ENCODE assay signal across 10 mouse cellular contexts in genomic region chr14:31464176-31464575, GRCm38 (mm10). TPM values are rescaled to one million over a fixed set of nuclear protein-coding genes. Genes with fewer than 3 reads are reported as not detected.
DNase-seq lines count a peak whose midpoint lies in the region; ATAC-seq and TF ChIP-seq lines count a peak whose summit lies in the region.
"Had no signal": no experiment of that assay in that cellular context is flagged by ENCODE, and none has a peak within 500 bp of the region (broad histone marks: within the 10 kb centered on the region; RNA-seq: fewer than 3 reads in every experiment).

No protein-coding gene starts in this region.

- WGBS in lung, postnatal 0 days = 57% methylated on average over 8 of the region's 8 CpGs
- WGBS in lung, adult 2 months = 54% methylated on average over 8 of the region's 8 CpGs

- no peak for TF ChIP-seq POLR2A in lung, adult 2 months (IDR thresholded peaks at IDR 0.05; ENCODE audit: borderline replicate concordance, extremely low read depth, low read depth, low read length)

- H3K36me3 ChIP-seq in lung, postnatal 0 days (ENCODE audit: insufficient read depth, low read length) = no peaks in the 10 kb centered on the region
- H3K36me3 ChIP-seq: hindbrain, embryonic 13.5 days; limb, embryonic 15.5 days had no signal

- no peaks in the 10 kb centered on the region for H3K4me1 ChIP-seq in lung, postnatal 0 days (ENCODE audit: insufficient read depth, low read depth, low read length)
- no peaks in the 10 kb centered on the region for H3K4me1 ChIP-seq in lung, adult 2 months (ENCODE audit: control insufficient read depth, insufficient read depth, low read length)
- H3K4me1 ChIP-seq: hindbrain, embryonic 13.5 days had no signal

- no peak overlapping the region for H3K27ac ChIP-seq in gastrocnemius, adult 2 months
- H3K27ac ChIP-seq in lung, postnatal 0 days (ENCODE audit: low read length) = no peak overlapping the region
- H3K27ac ChIP-seq: hindbrain, embryonic 13.5 days; limb, embryonic 15.5 days had no signal

- no peaks in the 10 kb centered on the region for H3K27me3 ChIP-seq in lung, postnatal 0 days (replicated peaks; ENCODE audit: insufficient read depth, low read length)
- H3K27me3 ChIP-seq: hindbrain, embryonic 13.5 days; limb, embryonic 15.5 days had no signal

- H3K4me3 ChIP-seq in gastrocnemius, adult 2 months = no peak overlapping the region
- no peak overlapping the region for H3K4me3 ChIP-seq in lung, postnatal 0 days (ENCODE audit: low read depth, low read length)
- no peak overlapping the region for H3K4me3 ChIP-seq in lung, adult 2 months (replicated peaks; ENCODE audit: extremely low read depth, low read depth, low read length)
- H3K4me3 ChIP-seq: hindbrain, embryonic 13.5 days; limb, embryonic 15.5 days had no signal

- H3K4me2 ChIP-seq in lung, postnatal 0 days (replicated peaks; ENCODE audit: low read depth, low read length) = no peak overlapping the region
- H3K4me2 ChIP-seq: hindbrain, embryonic 13.5 days; limb, embryonic 15.5 days had no signal

- no peak for ATAC-seq in lung, postnatal 0 days

- no peak for DNase-seq in gastrocnemius, adult 2 months
- no peak for DNase-seq in gastrocnemius, adult 8-10 months (ENCODE audit: low spot score in 2 of 2)
- DNase-seq in lung, postnatal 0 days (ENCODE audit: low spot score) = peak; percentile 39
- no peak for DNase-seq in lung, adult 2 months
- DNase-seq in WW6 (ENCODE audit: low read depth, low spot score) = peak; percentile 34
- peak; percentile 23 for DNase-seq in lung, postnatal 14 days
- no peak for DNase-seq in left cerebral cortex, adult 9 months (ENCODE audit: low spot score in 2 of 2)
- no peak for DNase-seq in frontal cortex, adult 2 months (ENCODE audit: extremely low spot score in 1 of 2, low spot score in 1 of 2)

- H3K9ac ChIP-seq in lung, postnatal 0 days (replicated peaks; ENCODE audit: low read depth) = no peak overlapping the region
- H3K9ac ChIP-seq: hindbrain, embryonic 13.5 days; limb, embryonic 15.5 days had no signal

- H3K9me3 ChIP-seq in lung, postnatal 0 days (ENCODE audit: low read length) = no peaks in the 10 kb centered on the region
- H3K9me3 ChIP-seq: hindbrain, embryonic 13.5 days; limb, embryonic 15.5 days had no signal

- no peak for TF ChIP-seq EP300 in lung, postnatal 0 days (IDR thresholded peaks at IDR 0.05)

- intact Hi-C loops in gastrocnemius, adult 2 months (cut with DNase I) = no loop called here

- TF ChIP-seq CTCF in gastrocnemius, adult 2 months (IDR thresholded peaks at IDR 0.05) = peak; percentile 64
- peak; percentile 65 for TF ChIP-seq CTCF in lung, postnatal 0 days (IDR thresholded peaks at IDR 0.05)
- no peak for TF ChIP-seq CTCF in lung, adult 2 months (IDR thresholded peaks at IDR 0.05; ENCODE audit: insufficient read depth, low read length)

RNA-seq across cellular contexts. Expression of gene Sh3bp5, which starts 28.3 kb away (rescaled TPM):
- total RNA-seq in gastrocnemius, adult 2 months (2021) = 10 to 100 TPM; 55.1 to 58.5 TPM
- 10 to 100 TPM; 38.1 to 56.9 (median 50.0) TPM for total RNA-seq in gastrocnemius, adult 8-10 months (2022)
- polyA plus RNA-seq in lung, postnatal 0 days (2015; fragmentation: Nextera tagmentation; extraction: Ambion mirVana) = 37.9 and 38.4 TPM in 2 replicates
- polyA plus RNA-seq in lung, adult 2 months (2012; rRNA removed) = 40.9 and 50.1 TPM in 2 replicates
- 38.4 and 44.0 TPM in 2 replicates for polyA plus RNA-seq in frontal cortex, adult 2 months (2012; rRNA removed)

RNA-seq across cellular contexts. Expression of gene Eaf1, which starts 30.0 kb away (rescaled TPM):
- 10 to 100 TPM in 1 of 2 experiments, 1 to 10 TPM in 1; 7.1 to 11.5 TPM for total RNA-seq in gastrocnemius, adult 2 months (2021)
- total RNA-seq in gastrocnemius, adult 8-10 months (2022) = 10 to 100 TPM in 2 of 4 experiments, 1 to 10 TPM in 2; 8.5 to 13.8 (median 9.7) TPM
- 10.0 and 11.3 TPM in 2 replicates for polyA plus RNA-seq in lung, postnatal 0 days (2015; fragmentation: Nextera tagmentation; extraction: Ambion mirVana)
- polyA plus RNA-seq in lung, adult 2 months (2012; rRNA removed) = 38.1 and 48.4 TPM in 2 replicates
- 12.6 and 13.7 TPM in 2 replicates for polyA plus RNA-seq in frontal cortex, adult 2 months (2012; rRNA removed)

RNA-seq across cellular contexts. Expression of gene Mettl6, which starts 30.7 kb away (rescaled TPM):
- total RNA-seq in gastrocnemius, adult 2 months (2021) = 1 to 10 TPM; 9.5 to 9.8 TPM
- total RNA-seq in gastrocnemius, adult 8-10 months (2022) = 10 to 100 TPM in 1 of 4 experiments, 1 to 10 TPM in 3; 5.6 to 10.3 (median 7.0) TPM
- polyA plus RNA-seq in lung, postnatal 0 days (2015; fragmentation: Nextera tagmentation; extraction: Ambion mirVana) = 40.9 and 49.1 TPM in 2 replicates
- 5.4 and 10.2 TPM in 2 replicates for polyA plus RNA-seq in lung, adult 2 months (2012; rRNA removed)
- 19.6 and 20.3 TPM in 2 replicates for polyA plus RNA-seq in frontal cortex, adult 2 months (2012; rRNA removed)

Comparison
In these comparisons a context has a peak if more than half of its experiments do, and no peak if none do; other contexts are left out.
1. DNase-seq: peak in lung, postnatal 0 days (single experiment), WW6 (single experiment) and lung, postnatal 14 days (single experiment); none in gastrocnemius, adult 2 months (single experiment), gastrocnemius, adult 8-10 months (0 of 2), lung, adult 2 months (single experiment), left cerebral cortex, adult 9 months (0 of 2) and frontal cortex, adult 2 months (0 of 2).